ENCODE assay signal across 8 mouse cellular contexts in the genomic region with DNA sequence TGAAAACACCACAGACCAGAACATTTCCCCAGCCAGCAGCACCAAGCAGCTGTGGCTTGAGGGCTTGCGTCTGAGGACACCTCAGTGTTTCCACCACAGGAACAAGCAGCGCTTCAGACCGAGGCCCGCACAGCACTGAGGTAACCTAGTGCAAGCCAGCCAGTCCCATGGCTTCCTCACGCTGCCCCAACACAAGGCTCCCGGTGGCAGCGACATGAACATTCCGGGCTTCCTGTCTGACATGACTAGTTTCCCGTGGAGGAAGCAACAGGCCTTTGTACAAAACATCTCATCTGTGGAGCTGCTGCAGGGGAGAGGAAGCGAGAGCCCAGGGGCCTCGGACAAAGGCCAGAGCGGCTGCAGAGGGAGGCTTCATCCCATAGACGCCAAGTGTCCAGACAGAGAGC. TPM values are rescaled to one million over a fixed set of nuclear protein-coding genes. Genes with fewer than 3 reads are reported as not detected.
DNase-seq lines count a peak whose midpoint lies in the region; ATAC-seq lines count a peak whose summit lies in the region.

No protein-coding gene starts in this region.

- peak overlapping the region; percentile 94 for H3K27ac ChIP-seq in lung, embryonic 15.5 days
- H3K27ac ChIP-seq in stomach, embryonic 14.5 days (ENCODE audit: low read length), result peak overlapping the region; percentile 97

- H3K27me3 ChIP-seq in lung, embryonic 15.5 days, result peaks cover 6% of the 10 kb centered on the region; the same call in 1 of the 2 replicates
- H3K27me3 ChIP-seq in stomach, embryonic 14.5 days (ENCODE audit: control insufficient read depth, insufficient read depth, low read length), result no peaks in the 10 kb centered on the region

- no peaks in the 10 kb centered on the region for H3K36me3 ChIP-seq in lung, embryonic 15.5 days
- H3K36me3 ChIP-seq in stomach, embryonic 14.5 days (ENCODE audit: control insufficient read depth, insufficient read depth, low read length), result no peaks in the 10 kb centered on the region

- 0 out of 2 replicates have a peak overlapping the region, but pooled peaks have one; percentile 2 for H3K9ac ChIP-seq in lung, embryonic 15.5 days
- no peak overlapping the region for H3K9ac ChIP-seq in stomach, embryonic 14.5 days (replicated peaks; ENCODE audit: low read depth, low read length)

- H3K4me3 ChIP-seq in lung, embryonic 15.5 days, result no peak overlapping the region
- no peak overlapping the region for H3K4me3 ChIP-seq in stomach, embryonic 14.5 days (ENCODE audit: low read depth, low read length)

- peak overlapping the region; percentile 3; the same call in 1 of the 2 replicates for H3K4me2 ChIP-seq in lung, embryonic 15.5 days
- 0 out of 2 replicates have a peak overlapping the region, but pooled peaks have one; percentile 7 for H3K4me2 ChIP-seq in stomach, embryonic 14.5 days (replicated peaks; ENCODE audit: low read depth, low read length)

- no peaks in the 10 kb centered on the region for H3K9me3 ChIP-seq in lung, embryonic 15.5 days
- no peaks in the 10 kb centered on the region for H3K9me3 ChIP-seq in stomach, embryonic 14.5 days (ENCODE audit: control insufficient read depth, low read depth, low read length)

- 0 out of 2 replicates have a peak, but pooled peaks have one; percentile 3 for ATAC-seq in lung, embryonic 15.5 days (ENCODE audit: borderline replicate concordance, extremely low read depth, low FRiP score, low TSS enrichment)
- ATAC-seq in stomach, embryonic 14.5 days (ENCODE audit: insufficient number of reproducible peaks, insufficient read depth, low FRiP score, low read depth), result no peak

- DNase-seq in embryo, embryonic 9.5 days (ENCODE audit: extremely low spot score), result peak; percentile 41
- peak; percentile 75 for DNase-seq in heart, adult 8-10 months (ENCODE audit: low spot score)
- DNase-seq in kidney, adult 18-20 months, result peak; percentile 44
- DNase-seq in adrenal gland, adult 2 months, result no peak
- no peak for DNase-seq in left cerebral cortex, adult 8-10 months (ENCODE audit: low spot score in 2 of 2)
- no peak for DNase-seq in right cerebral cortex, postnatal 25 days

- H3K4me1 ChIP-seq in lung, embryonic 15.5 days, result peaks cover 61% of the 10 kb centered on the region
- peaks cover 14% of the 10 kb centered on the region; the same call in 1 of the 2 replicates for H3K4me1 ChIP-seq in stomach, embryonic 14.5 days (ENCODE audit: control insufficient read depth, insufficient read depth, low read length)

- 28% methylated on average over 13 of the region's 13 CpGs for WGBS in lung, embryonic 15.5 days
- 52% methylated on average over 13 of the region's 13 CpGs for WGBS in stomach, embryonic 14.5 days

RNA-seq across cellular contexts. Expression of a gene that starts 51.3 kb away (rescaled TPM):
- 1 to 10 TPM in 1 of 4 experiments, under 1 TPM in 3; 0.92 to 1.3 (median 0.93) TPM for total RNA-seq in heart, adult 8-10 months (2022)
- polyA plus RNA-seq in lung, embryonic 15.5 days (2015; fragmentation: Nextera tagmentation; extraction: Ambion mirVana), result 0.42 and 0.57 TPM in 2 replicates
- polyA plus RNA-seq in stomach, embryonic 14.5 days (2014; fragmentation: Nextera tagmentation; extraction: Ambion mirVana), result 1.1 and 2.1 TPM in 2 replicates
- under 1 TPM; 0.23 to 0.31 TPM for total RNA-seq in adrenal gland, adult 2 months (2021)
- 0.91 and 1.9 TPM in 2 replicates for polyA plus RNA-seq in adrenal gland, adult 2 months (2012; rRNA removed)
- total RNA-seq in left cerebral cortex, adult 8-10 months (2022), result 1 to 10 TPM in 1 of 4 experiments, under 1 TPM in 1, not detected in 2; 0.53 to 2.6 TPM

Comparison
In these comparisons a context has a peak if more than half of its experiments do, and no peak if none do; other contexts are left out.
1. DNase-seq: peak in embryo, embryonic 9.5 days (single experiment), heart, adult 8-10 months (single experiment) and kidney, adult 18-20 months (single experiment); none in adrenal gland, adult 2 months (single experiment), left cerebral cortex, adult 8-10 months (0 of 2) and right cerebral cortex, postnatal 25 days (single experiment).